Mouse (Mus musculus) Patski (cell line): ENCODE measurements around the gene Atp5e. TPM values are rescaled to one million over a fixed set of nuclear protein-coding genes. Genes with fewer than 3 reads are reported as not detected.

Source experiments
- ATAC-seq: fragments of 100-300 bp; one replicate; pipeline ENCODE4 v1.8.0; 2021
- CTCF ChIA-PET: fragments of 350-600 bp; sonication (Branson Sonifier 250); formaldehyde crosslinking; loops from one replicate; lab custom pipeline; 2022; ENCODE audit warnings: inconsistent platforms; lab: Charles Lee
- POLR2A ChIA-PET: fragments of 350-600 bp; sonication (Branson Sonifier 250); formaldehyde crosslinking; loops from one replicate; lab custom pipeline; 2022; ENCODE audit warnings: antibody characterized with exemption, inconsistent platforms; lab: Charles Lee
- DNase-seq: peaks from one replicate; pipeline ENCODE4 v3.0.0-alpha.2; 2011; ENCODE audit warnings: low read depth, low spot score
- H3K27me3 ChIP-seq: fragments of 371-371 bp; one replicate; pipeline ENCODE4 v1.5.1; 2021
- CTCF ChIP-seq: fragments of 100-300 bp; IDR thresholded peaks from one replicate; pipeline ENCODE4 v1.5.1; 2021
- in situ Hi-C: fragments of 300-500 bp; cut with MboI; formaldehyde crosslinking; loops from 3 replicates; pipeline ENCODE4 v1.11.1; 2018; ENCODE audit warnings: low pct_unique_long_range_greater_than_20kb, mixed read lengths
- polyA plus RNA-seq: library from polyadenylated mRNA; unstranded; gene quantifications from one replicate; pipeline ENCODE4 v1.2.3, GENCODE M21; 2021

Gene Atp5e
- polyA plus RNA-seq, 1 experiment from 2014 or later = 379 TPM

- in situ Hi-C loops = no loop called here
- TF ChIP-seq CTCF = no peak
- H3K27me3 ChIP-seq = no peaks in the 10 kb centered on the region
- ChIA-PET CTCF (no interaction called here), POLR2A (no interaction called here)
- ATAC-seq (no peak), DNase-seq (no peak)
These were observed 25.0 kb downstream of the Atp5e start, which contains the start of gene Ctsz for GRCm38 (mm10) chr2:174438737-174439449. Gene Ctsz, minus strand, starts transcription at chr2:174439039.

GRCm38 (mm10) chr2:174438181-174438580 lies 25.7 kb downstream of the Atp5e start:
- ChIA-PET CTCF (interaction anchor here (1.4 kb wide), 1 partner anchor 11 kb away, joined by 3 read pairs; no protein-coding TSS in a partner anchor), POLR2A (no interaction called here)
- in situ Hi-C loops = no loop called here
- ATAC-seq (no peak), DNase-seq (no peak)
- H3K27me3 ChIP-seq = no peaks in the 10 kb centered on the region
- no peak for TF ChIP-seq CTCF

DNA sequence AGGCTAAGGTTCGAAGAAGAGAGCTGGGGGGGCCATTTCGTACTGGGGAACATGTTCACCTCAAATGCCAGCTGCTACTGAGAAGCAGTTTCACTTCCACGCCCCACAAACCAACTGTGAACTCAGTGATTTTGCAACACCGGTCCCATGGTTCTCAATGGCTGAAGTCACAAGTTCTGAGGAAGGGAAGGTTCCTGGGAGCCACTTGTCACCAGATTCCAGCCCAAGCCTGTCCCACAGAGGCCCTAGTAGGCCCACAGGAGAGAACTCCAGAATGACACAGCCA lies 26.3 kb downstream of the Atp5e start:
- CTCF ChIA-PET = interaction anchor here (1.4 kb wide), 1 partner anchor 11 kb away, joined by 3 read pairs; no protein-coding TSS in a partner anchor
- POLR2A ChIA-PET = no interaction called here
- in situ Hi-C loops = no loop called here
- no peak for ATAC-seq
- DNase-seq = no peak
- no peak for TF ChIP-seq CTCF
- H3K27me3 ChIP-seq = no peaks in the 10 kb centered on the region

- TF ChIP-seq CTCF = no peak
- DNase-seq = no peak
- in situ Hi-C loops = no loop called here
- ChIA-PET CTCF (interaction anchor here (1.4 kb wide), 1 partner anchor 10 kb away, joined by 3 read pairs; no protein-coding TSS in a partner anchor), POLR2A (no interaction called here)
- no peak for ATAC-seq
- H3K27me3 ChIP-seq = no peaks in the 10 kb centered on the region
These were observed 26.8 kb downstream of the Atp5e start for GRCm38 (mm10) chr2:174436916-174437696.

DNA sequence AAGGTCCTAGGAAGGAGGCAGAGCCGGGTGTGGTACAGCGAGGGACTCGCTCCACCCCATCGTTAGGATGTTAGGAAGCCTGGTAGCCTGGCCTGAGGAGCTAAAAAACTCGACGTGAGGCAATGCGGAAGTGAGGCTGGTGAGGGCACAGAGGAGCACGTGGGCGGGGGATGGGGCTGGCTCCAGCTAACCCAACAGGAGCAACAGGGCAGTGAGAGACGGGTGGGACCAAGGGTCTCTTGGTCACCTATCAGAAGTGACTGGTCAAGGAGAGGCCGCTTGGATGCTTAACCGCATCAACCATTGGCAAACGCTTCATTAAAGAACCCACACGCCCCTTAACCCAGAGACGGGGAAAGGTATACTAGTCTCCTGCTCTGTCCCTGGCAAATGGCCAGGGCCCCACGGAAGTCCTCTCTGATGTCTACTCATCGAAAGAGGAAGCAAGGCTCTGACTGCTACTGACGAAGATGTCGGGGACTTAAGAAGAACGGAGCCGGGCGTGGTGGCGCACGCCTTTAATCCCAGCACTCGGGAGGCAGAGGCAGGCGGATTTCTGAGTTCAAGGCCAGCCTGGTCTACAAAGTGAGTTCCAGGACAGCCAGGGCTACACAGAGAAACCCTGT lies 27.7 kb downstream of the Atp5e start:
- in situ Hi-C loops = no loop called here
- no peak for TF ChIP-seq CTCF
- no peaks in the 10 kb centered on the region for H3K27me3 ChIP-seq
- CTCF ChIA-PET = interaction anchor here (1.0 kb wide), 1 partner anchor 9 kb away, joined by 3 read pairs; no protein-coding TSS in a partner anchor
- DNase-seq = no peak
- POLR2A ChIA-PET = no interaction called here
- ATAC-seq = no peak

GRCm38 (mm10) chr2:174434943-174435342 lies 29.0 kb downstream of the Atp5e start:
- in situ Hi-C loops = no loop called here
- DNase-seq (no peak), ATAC-seq (no peak)
- ChIA-PET CTCF (interaction anchor here (0.9 to 1.0 kb wide), 2 partner anchors 10 to 115 kb away, joined by 3 read pairs; no protein-coding TSS in a partner anchor), POLR2A (no interaction called here)
- no peak for TF ChIP-seq CTCF
- no peaks in the 10 kb centered on the region for H3K27me3 ChIP-seq

DNA sequence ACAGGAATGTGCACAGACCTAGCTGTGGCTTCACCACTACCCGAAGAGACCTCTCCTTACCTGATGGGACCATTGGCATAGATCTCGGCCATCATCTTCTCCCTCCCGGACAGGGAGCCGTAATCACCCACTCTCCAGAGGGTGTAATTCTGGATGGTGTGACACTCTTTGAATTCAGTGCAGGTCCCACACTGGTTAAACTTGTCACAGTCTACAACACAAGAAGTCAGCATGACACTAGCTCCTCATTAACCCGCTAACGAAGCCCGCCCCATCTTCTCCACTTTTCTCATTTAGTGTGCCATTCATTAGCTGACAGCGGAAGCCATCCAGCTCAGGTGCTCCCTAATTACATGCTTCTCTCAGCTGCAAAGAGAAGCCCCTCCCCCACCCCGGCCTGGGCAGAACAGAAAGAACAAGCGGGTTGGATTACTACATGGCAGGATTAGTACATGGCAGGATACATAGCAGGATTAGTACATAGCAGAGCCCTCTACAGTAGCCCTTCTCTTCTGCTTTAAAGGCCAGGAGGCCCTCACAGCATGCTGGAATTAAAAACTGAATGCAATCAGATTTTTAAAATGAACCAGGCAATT lies 34.8 kb downstream of the Atp5e start:
- ATAC-seq (no peak), DNase-seq (no peak)
- no peaks in the 10 kb centered on the region for H3K27me3 ChIP-seq
- TF ChIP-seq CTCF = no peak
- ChIA-PET POLR2A (interaction anchor here (1.6 kb wide), 1 partner anchor 9 kb away, joined by 5 read pairs; no protein-coding TSS in a partner anchor), CTCF (interaction anchor here (1.9 kb wide), 1 partner anchor 29 kb away, joined by 5 read pairs; no protein-coding TSS in a partner anchor)
- in situ Hi-C loops = no loop called here

GRCm38 (mm10) chr2:174428076-174428835 lies 35.6 kb downstream of the Atp5e start:
- CTCF ChIA-PET = interaction anchor here (1.9 kb wide), 1 partner anchor 30 kb away, joined by 5 read pairs; no protein-coding TSS in a partner anchor
- no peaks in the 10 kb centered on the region for H3K27me3 ChIP-seq
- no peak for TF ChIP-seq CTCF
- ATAC-seq (no peak), DNase-seq (no peak)
- POLR2A ChIA-PET = interaction anchor here (0.6 to 1.6 kb wide), 2 partner anchors 8 to 141 kb away, joined by 5 read pairs; no protein-coding TSS in a partner anchor
- in situ Hi-C loops = no loop called here

- ChIA-PET POLR2A (no interaction called here), CTCF (interaction anchor here (1.1 to 1.9 kb wide), 2 partner anchors 11 to 31 kb away, joined by 3 to 5 read pairs; no protein-coding TSS in a partner anchor)
- in situ Hi-C loops = no loop called here
- no peak for ATAC-seq
- no peak for TF ChIP-seq CTCF
- no peak for DNase-seq
- H3K27me3 ChIP-seq = no peaks in the 10 kb centered on the region
These were observed 37.0 kb downstream of the Atp5e start for GRCm38 (mm10) chr2:174426856-174427255.
